Mouse (Mus musculus) lung, adult 18-20 months (tissue): ENCODE measurements around the gene Tdrkh.
A peak's percentile ranks its signal among the peaks of the same experiment; 100 is the strongest.

Experiments
- DNase-seq, 2 experiments: peaks; one replicate each; pipeline ENCODE4 v3.0.0; 2022; ENCODE audit warnings: mixed read lengths in 2 of 2

The Tdrkh gene

GRCm38 (mm10) chr3:94413031-94413679, at the start of gene Tdrkh:
Gene Tdrkh (plus strand): TSS chr3:94413273.
- DNase-seq: peak; percentile 96

GRCm38 (mm10) chr3:94363291-94364153, 49.6 kb upstream of the Tdrkh start:
- DNase-seq: peak in 1 of 2 experiments; percentile 44

- no peak for DNase-seq
Measured at GRCm38 (mm10) chr3:94364154-94364526, 48.9 kb upstream of the Tdrkh start.

- peak; percentile 73 to 81 for DNase-seq
Measured at GRCm38 (mm10) chr3:94366761-94367160, 46.3 kb upstream of the Tdrkh start.

- no peak for DNase-seq
Measured at GRCm38 (mm10) chr3:94367511-94367910, 45.6 kb upstream of the Tdrkh start.

GRCm38 (mm10) chr3:94368631-94369030, 44.4 kb upstream of the Tdrkh start:
- no peak for DNase-seq

- DNase-seq: no peak
Measured at GRCm38 (mm10) chr3:94369709-94370108, 43.4 kb upstream of the Tdrkh start.

- peak; percentile 91 to 94 for DNase-seq
Measured at GRCm38 (mm10) chr3:94371637-94372036, 41.4 kb upstream of the Tdrkh start.

GRCm38 (mm10) chr3:94372038-94372437, 41.0 kb upstream of the Tdrkh start:
- no peak for DNase-seq

GRCm38 (mm10) chr3:94372641-94373040, 40.4 kb upstream of the Tdrkh start, which contains the start of gene Rorc:
Gene Rorc (plus strand): TSS chr3:94372794.
- DNase-seq: peak; percentile 68 to 70

- peak in 1 of 2 experiments; percentile 27 for DNase-seq
Measured at GRCm38 (mm10) chr3:94373090-94373489, 40.0 kb upstream of the Tdrkh start.

GRCm38 (mm10) chr3:94373597-94374011, 39.5 kb upstream of the Tdrkh start:
- peak; percentile 33 for DNase-seq

- no peak for DNase-seq
Measured at GRCm38 (mm10) chr3:94374636-94375035, 38.4 kb upstream of the Tdrkh start.

GRCm38 (mm10) chr3:94375146-94375545, 37.9 kb upstream of the Tdrkh start:
- DNase-seq: no peak

GRCm38 (mm10) chr3:94375861-94376260, 37.2 kb upstream of the Tdrkh start:
- no peak for DNase-seq

GRCm38 (mm10) chr3:94377028-94377923, 35.8 kb upstream of the Tdrkh start:
- DNase-seq: no peak

- no peak for DNase-seq
Measured at GRCm38 (mm10) chr3:94379831-94380510, 33.1 kb upstream of the Tdrkh start.

- no peak for DNase-seq
Measured at GRCm38 (mm10) chr3:94382308-94382707, 30.8 kb upstream of the Tdrkh start.

- no peak for DNase-seq
Measured at GRCm38 (mm10) chr3:94383476-94383875, 29.6 kb upstream of the Tdrkh start.

- DNase-seq: no peak
Measured at GRCm38 (mm10) chr3:94386671-94387070, 26.4 kb upstream of the Tdrkh start.

GRCm38 (mm10) chr3:94387391-94387790, 25.7 kb upstream of the Tdrkh start:
- DNase-seq: no peak

- DNase-seq: no peak
Measured at GRCm38 (mm10) chr3:94388047-94388446, 25.0 kb upstream of the Tdrkh start.
